Mouse (Mus musculus) ES-E14 (cell line): Measurements from ENCODE around the gene Racgap1. TPM values are rescaled to one million over a fixed set of nuclear protein-coding genes. Genes with fewer than 3 reads are reported as not detected.

Source experiments
- DNase-seq: peaks from one replicate; pipeline ENCODE4 v3.0.0-alpha.2; 2013; ENCODE audit warnings: low read depth, low spot score
- H3K27ac ChIP-seq: 2 replicates; pipeline ENCODE4 v1.5.1; 2012; ENCODE audit warnings: low read depth, mild to moderate bottlenecking, low read length, moderate library complexity, mixed read lengths; ENCODE audit not compliant: poor library complexity, insufficient read depth, severe bottlenecking
- H3K36me3 ChIP-seq: 2 replicates; pipeline ENCODE4 v1.6.1; 2012; ENCODE audit warnings: mild to moderate bottlenecking, low read length, moderate library complexity, mixed read lengths; ENCODE audit not compliant: control insufficient read depth, poor library complexity, insufficient read depth, severe bottlenecking
- H3K4me1 ChIP-seq, 2 experiments: fragments of 150-350 bp in 1 of 2; sonication (generic) in 1 of 2; 2 replicates each; pipeline ENCODE4 v1.6.1; 2012; ENCODE audit warnings: low read length in 2 of 2, mild to moderate bottlenecking in 1 of 2, mixed read lengths in 1 of 2; ENCODE audit not compliant: control insufficient read depth in 2 of 2, insufficient read depth in 2 of 2, poor library complexity in 1 of 2
- H3K4me3 ChIP-seq, 2 experiments: fragments of 150-350 bp in 1 of 2; sonication (generic) in 1 of 2; 2 replicates each; pipeline ENCODE4 v1.5.1; 2012; ENCODE audit warnings: low read length in 2 of 2, low read depth in 1 of 2, mild to moderate bottlenecking in 1 of 2, mixed read lengths in 1 of 2; ENCODE audit not compliant: insufficient read depth in 1 of 2, poor library complexity in 1 of 2, severe bottlenecking in 1 of 2
- H3K9ac ChIP-seq: 2 replicates; pipeline ENCODE4 v1.6.1; 2012; ENCODE audit warnings: low read depth, mild to moderate bottlenecking, low read length, mixed read lengths; ENCODE audit not compliant: poor library complexity, insufficient read depth, severe bottlenecking
- H3K9me3 ChIP-seq: fragments of 150-350 bp; sonication (generic); 2 replicates; pipeline ENCODE4 v1.6.1; 2012; ENCODE audit warnings: low read depth, mild to moderate bottlenecking, low read length; ENCODE audit not compliant: control insufficient read depth, insufficient read depth
- CHD2 ChIP-seq: IDR thresholded peaks from 2 replicates; pipeline ENCODE4 v1.6.1; 2014; ENCODE audit warnings: mild to moderate bottlenecking, low read depth, low read length, inconsistent platforms
- HCFC1 ChIP-seq: IDR thresholded peaks from 2 replicates; pipeline ENCODE4 v1.6.1; 2012; ENCODE audit warnings: low read length, inconsistent platforms, borderline replicate concordance; ENCODE audit not compliant: insufficient read depth
- MAFK ChIP-seq: IDR thresholded peaks from 2 replicates; pipeline ENCODE4 v1.6.1; 2014; ENCODE audit warnings: mild to moderate bottlenecking, low read depth, low read length, inconsistent platforms; ENCODE audit not compliant: insufficient read depth
- ZC3H11A ChIP-seq: IDR thresholded peaks from 2 replicates; pipeline ENCODE4 v1.6.1; 2012; ENCODE audit warnings: low read depth, mild to moderate bottlenecking, inconsistent platforms, low read length, borderline replicate concordance
- ZNF384 ChIP-seq: IDR thresholded peaks from 2 replicates; pipeline ENCODE4 v1.6.1; 2012; ENCODE audit warnings: low read depth, low read length, inconsistent platforms
- in situ Hi-C, 2 experiments: fragments of 600-800 bp; cut with MboI; formaldehyde crosslinking; loops; one replicate each; pipeline ENCODE4 v1.15.1; 2025; ENCODE audit warnings: low sequenced_read_pairs in 2 of 2, inconsistent platforms in 1 of 2; ENCODE audit not compliant: unreplicated experiment in 2 of 2
- total RNA-seq: library from RNA; depleted of rRNA; stranded (reverse); fragments of 300-350 nt; gene quantifications from 2 replicates; pipeline ENCODE4 v1.2.3, GENCODE M21; 2012

Gene Racgap1
- total RNA-seq, 1 experiment, result 127 TPM

DNA sequence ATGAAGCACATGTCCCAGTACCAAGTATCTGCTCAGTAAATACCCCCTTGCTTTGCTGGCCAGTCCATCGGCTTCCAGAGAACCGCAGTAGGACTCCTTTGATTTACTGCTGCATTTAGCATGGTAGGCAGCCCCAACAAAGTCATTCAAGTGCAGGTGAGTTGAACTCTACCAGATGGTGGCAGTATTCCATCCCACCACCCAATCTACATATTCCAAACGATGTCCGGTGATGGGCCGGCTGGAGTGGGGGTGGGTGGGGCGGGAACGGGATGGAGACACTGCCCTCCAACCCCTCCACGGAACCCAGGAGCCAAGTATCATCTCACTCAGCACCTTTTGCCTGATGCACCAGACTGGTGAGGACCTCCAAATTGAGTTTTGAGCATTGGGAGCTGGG, 1.8 kb upstream of the Racgap1 start:
- peak overlapping the region; percentile 72 to 80 for H3K4me3 ChIP-seq
- in situ Hi-C loops, result no loop called here
- H3K9me3 ChIP-seq, result no peaks in the 10 kb centered on the region
- H3K36me3 ChIP-seq, result peaks cover 2% of the 10 kb centered on the region
- H3K27ac ChIP-seq, result peak overlapping the region; percentile 47
- TF ChIP-seq ZNF384 (no peak), ZC3H11A (no peak), MAFK (no peak), HCFC1 (no peak), CHD2 (no peak)
- peaks cover 8 to 29% of the 10 kb centered on the region in 2 experiments; a peak in 3 of 4 replicates for H3K4me1 ChIP-seq
- peak overlapping the region; percentile 66; the same call in 1 of the 2 replicates for H3K9ac ChIP-seq
- DNase-seq, result no peak

- DNase-seq, result no peak
- Histone ChIP-seq H3K36me3 (peaks cover 2% of the 10 kb centered on the region), H3K9me3 (no peaks in the 10 kb centered on the region), H3K4me1 (peaks cover 8 to 29% of the 10 kb centered on the region in 2 experiments; a peak in 3 of 4 replicates), H3K27ac (peak overlapping the region; percentile 18; the same call in 1 of the 2 replicates), H3K4me3 (peak overlapping the region; percentile 26 to 97; a peak in 3 of 4 replicates), H3K9ac (peak overlapping the region; percentile 4; the same call in 1 of the 2 replicates)
- no peak for TF ChIP-seq HCFC1
- no peak for TF ChIP-seq ZNF384
- in situ Hi-C loops, result no loop called here
Measured at GRCm38 (mm10) chr15:99651984-99652872, 772 bp upstream of the Racgap1 start.

DNA sequence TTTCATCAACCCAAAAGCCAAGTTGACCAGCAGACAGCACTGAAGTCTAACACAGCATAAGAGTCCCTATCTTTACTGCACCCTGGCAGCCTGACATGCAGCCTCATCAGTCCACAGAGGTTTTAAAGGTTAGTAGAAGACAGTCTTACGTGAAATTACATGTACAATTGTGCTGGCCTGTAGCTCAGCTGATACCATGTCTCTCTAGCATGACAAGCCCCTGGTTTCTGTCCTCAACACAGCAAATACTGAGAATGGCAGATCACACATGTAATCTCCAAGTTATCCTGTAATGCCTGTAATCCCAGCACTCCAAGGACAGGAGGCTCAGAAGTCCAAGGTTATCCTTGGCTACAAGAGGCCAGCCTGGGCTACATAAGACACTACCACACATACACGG, 1.2 kb downstream of the Racgap1 start:
- H3K36me3 ChIP-seq, result peaks cover 2% of the 10 kb centered on the region
- no peaks in the 10 kb centered on the region for H3K9me3 ChIP-seq
- peak overlapping the region; percentile 10; the same call in 1 of the 2 replicates for H3K9ac ChIP-seq
- DNase-seq, result no peak
- no peak overlapping the region for H3K27ac ChIP-seq
- peaks cover 8 to 26% of the 10 kb centered on the region in 2 experiments; a peak in 3 of 4 replicates for H3K4me1 ChIP-seq
- TF ChIP-seq ZC3H11A (no peak), CHD2 (no peak), HCFC1 (no peak)
- H3K4me3 ChIP-seq, result peak overlapping the region; percentile 81 to 97
- in situ Hi-C loops, result no loop called here

DNA sequence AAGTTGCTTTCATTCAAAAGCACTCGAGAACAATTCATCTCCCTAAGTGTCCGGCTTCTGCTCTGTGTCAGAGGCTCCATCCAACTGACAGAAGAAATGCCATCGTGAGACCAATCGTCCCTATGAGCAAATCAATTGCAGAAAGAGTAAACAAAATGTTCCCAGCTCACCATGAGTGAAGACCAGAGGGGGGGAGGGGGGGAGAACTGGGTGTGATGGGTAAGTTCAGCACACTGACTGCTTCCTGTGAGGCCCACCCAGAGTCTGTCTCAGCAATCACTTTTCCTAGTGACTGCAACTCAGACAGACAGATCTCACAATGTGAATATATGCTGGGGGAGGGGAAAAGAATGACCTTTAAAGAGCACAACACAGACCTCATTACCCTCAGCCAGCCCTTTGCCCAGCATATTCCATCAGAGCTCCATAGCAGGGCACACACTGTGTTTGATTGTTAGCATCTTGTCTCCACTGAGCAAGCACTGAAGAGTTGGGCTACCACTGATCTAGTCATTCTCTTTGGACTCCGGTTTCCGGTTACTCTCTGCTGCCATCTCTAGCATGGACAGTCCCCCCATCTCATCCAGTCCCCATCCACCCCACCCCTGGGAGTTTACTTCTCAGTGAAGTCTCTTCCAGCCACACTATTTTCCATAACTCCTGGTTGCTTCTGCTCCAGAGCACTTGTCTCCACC, 2.2 kb downstream of the Racgap1 start:
- no peak overlapping the region for H3K27ac ChIP-seq
- TF ChIP-seq ZC3H11A, result no peak
- no peak for TF ChIP-seq HCFC1
- no peak for TF ChIP-seq CHD2
- TF ChIP-seq ZNF384, result no peak
- TF ChIP-seq MAFK, result no peak
- no peaks in the 10 kb centered on the region for H3K9me3 ChIP-seq
- H3K9ac ChIP-seq, result no peak overlapping the region
- H3K36me3 ChIP-seq, result peaks cover 2% of the 10 kb centered on the region
- H3K4me1 ChIP-seq, result peaks cover 6 to 23% of the 10 kb centered on the region in 2 experiments; a peak in 3 of 4 replicates
- H3K4me3 ChIP-seq, result no peak overlapping the region
- in situ Hi-C loops, result no loop called here
- no peak for DNase-seq
